35 mouse cellular contexts compared by ENCODE assay signal in the genomic region with DNA sequence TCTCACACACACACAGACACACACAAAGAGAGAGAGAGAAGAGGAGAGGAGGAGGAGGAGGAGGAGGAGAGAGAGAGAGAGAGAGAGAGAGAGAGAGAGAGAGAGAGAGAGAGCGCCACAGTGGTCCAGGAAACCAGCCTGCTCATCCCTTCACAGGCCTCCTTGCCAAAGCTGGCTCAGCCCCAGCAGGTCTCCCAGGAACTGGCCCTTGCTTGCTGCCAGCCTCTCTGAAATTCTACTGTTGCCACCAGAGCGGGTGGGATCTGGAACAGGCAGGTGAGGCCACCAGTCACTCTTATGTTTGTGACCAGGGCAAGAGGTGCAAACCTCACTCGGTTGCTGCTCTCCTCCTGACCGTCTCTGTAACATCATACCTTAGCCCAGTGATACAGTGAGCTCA. TPM values are rescaled to one million over a fixed set of nuclear protein-coding genes. Genes with fewer than 3 reads are reported as not detected.
DNase-seq lines count a peak whose midpoint lies in the region; ATAC-seq and TF ChIP-seq lines count a peak whose summit lies in the region.
"Had no signal": no experiment of that assay in that cellular context is flagged by ENCODE, and none has a peak within 500 bp of the region (broad histone marks: within the 10 kb centered on the region; RNA-seq: fewer than 3 reads in every experiment).

No protein-coding gene starts in this region.

- H3K4me2 ChIP-seq in hindbrain, postnatal 0 days (ENCODE audit: low read depth, low read length) = no peak overlapping the region
- H3K4me2 ChIP-seq in hindbrain, embryonic 11.5 days (replicated peaks; ENCODE audit: low read depth, low read length) = no peak overlapping the region
- no peak overlapping the region for H3K4me2 ChIP-seq in forebrain, postnatal 0 days (ENCODE audit: low read depth)
- H3K4me2 ChIP-seq: heart, embryonic 15.5 days; hindbrain, embryonic 12.5 days had no signal

- H3K9ac ChIP-seq in hindbrain, postnatal 0 days (replicated peaks; ENCODE audit: low read length) = no peak overlapping the region
- H3K9ac ChIP-seq in hindbrain, embryonic 11.5 days (ENCODE audit: low read depth, low read length) = no peak overlapping the region
- H3K9ac ChIP-seq in forebrain, postnatal 0 days = no peak overlapping the region
- H3K9ac ChIP-seq: heart, embryonic 15.5 days; hindbrain, embryonic 12.5 days; liver, embryonic 14.5 days had no signal

- no peaks in the 10 kb centered on the region for H3K27me3 ChIP-seq in hindbrain, postnatal 0 days (ENCODE audit: insufficient read depth, low read length)
- H3K27me3 ChIP-seq in hindbrain, embryonic 11.5 days (ENCODE audit: control insufficient read depth, insufficient read depth, low read length) = no peaks in the 10 kb centered on the region
- no peaks in the 10 kb centered on the region for H3K27me3 ChIP-seq in cerebellum, adult 2 months (ENCODE audit: control insufficient read depth, insufficient read depth, low read length)
- no peaks in the 10 kb centered on the region for H3K27me3 ChIP-seq in forebrain, postnatal 0 days (ENCODE audit: insufficient read depth, low read length)
- H3K27me3 ChIP-seq: heart, embryonic 15.5 days; hindbrain, embryonic 12.5 days; Patski had no signal

- TF ChIP-seq CTCF in hindbrain, postnatal 0 days (IDR thresholded peaks at IDR 0.05; ENCODE audit: low read depth) = no peak
- no peak for TF ChIP-seq CTCF in cerebellum, adult 2 months (IDR thresholded peaks at IDR 0.05; ENCODE audit: borderline replicate concordance, insufficient read depth, low read depth, low read length)
- TF ChIP-seq CTCF in forebrain, postnatal 0 days (IDR thresholded peaks at IDR 0.05; ENCODE audit: low read depth) = no peak

- H3K9me3 ChIP-seq in hindbrain, postnatal 0 days (ENCODE audit: low read length) = no peaks in the 10 kb centered on the region
- no peaks in the 10 kb centered on the region for H3K9me3 ChIP-seq in hindbrain, embryonic 11.5 days (ENCODE audit: control insufficient read depth, low read length)
- no peaks in the 10 kb centered on the region for H3K9me3 ChIP-seq in forebrain, postnatal 0 days (ENCODE audit: low read length)
- H3K9me3 ChIP-seq: heart, embryonic 15.5 days; hindbrain, embryonic 12.5 days had no signal

- peak; percentile 40 for DNase-seq in hindbrain, postnatal 0 days (ENCODE audit: low spot score)
- no peak for DNase-seq in hindbrain, embryonic 11.5 days (ENCODE audit: low spot score)
- peak; percentile 60 to 76 for DNase-seq in cerebellum, adult 2 months
- peak; percentile 94 to 95 for DNase-seq in cerebellum, postnatal 14 days
- DNase-seq in gastrocnemius, adult 18-20 months (ENCODE audit: low spot score) = no peak
- DNase-seq in forebrain, postnatal 0 days = no peak
- no peak for DNase-seq in retina, postnatal 1 day
- DNase-seq: adrenal gland, postnatal 36 days; gastrocnemius, postnatal 14 days; kidney, adult 8-10 months; liver; lung, adult 2 months; lung, postnatal 10 days; midbrain, embryonic 14.5 days; right cerebral cortex, adult 18-20 months; spleen, adult 18-20 months; thymus, postnatal 25 days had no signal

- H3K36me3 ChIP-seq in hindbrain, postnatal 0 days (ENCODE audit: insufficient read depth, low read length) = no peaks in the 10 kb centered on the region
- H3K36me3 ChIP-seq in hindbrain, embryonic 11.5 days (ENCODE audit: control insufficient read depth, insufficient read depth, low read length) = no peaks in the 10 kb centered on the region
- H3K36me3 ChIP-seq in forebrain, postnatal 0 days (ENCODE audit: insufficient read depth) = no peaks in the 10 kb centered on the region
- H3K36me3 ChIP-seq: heart, embryonic 15.5 days; hindbrain, embryonic 12.5 days had no signal

- no peak overlapping the region for H3K4me3 ChIP-seq in hindbrain, postnatal 0 days (ENCODE audit: low read length)
- no peak overlapping the region for H3K4me3 ChIP-seq in hindbrain, embryonic 11.5 days (ENCODE audit: low read depth, low read length)
- no peak overlapping the region for H3K4me3 ChIP-seq in cerebellum, adult 2 months (replicated peaks; ENCODE audit: insufficient read depth, low read depth, low read length)
- no peak overlapping the region for H3K4me3 ChIP-seq in forebrain, postnatal 0 days (ENCODE audit: low read depth, low read length)
- H3K4me3 ChIP-seq: erythroblast, embryonic 14.5 days; heart, embryonic 15.5 days; hindbrain, embryonic 12.5 days; left cerebral cortex, adult 2 months had no signal

- WGBS in hindbrain, postnatal 0 days = 77% methylated on average over 4 of the region's 4 CpGs
- WGBS in hindbrain, embryonic 11.5 days = 90% methylated on average over 4 of the region's 4 CpGs
- 20% methylated on average over 4 of the region's 4 CpGs for WGBS in cerebellum, adult 2 months
- WGBS in forebrain, postnatal 0 days = 89% methylated on average over 4 of the region's 4 CpGs

- no peak for ATAC-seq in hindbrain, postnatal 0 days
- ATAC-seq in hindbrain, embryonic 11.5 days (ENCODE audit: low FRiP score) = no peak
- ATAC-seq in cerebellum, adult (ENCODE audit: insufficient number of reproducible peaks, low FRiP score, low TSS enrichment) = peak; percentile 60; the same call in 1 of the 2 replicates
- ATAC-seq in forebrain, postnatal 0 days = no peak
- ATAC-seq: forebrain, embryonic 16.5 days; intestine, embryonic 16.5 days; Patski had no signal

- 0 out of 2 replicates have a peak, but pooled peaks cover 3% of the 10 kb centered on the region for H3K4me1 ChIP-seq in hindbrain, postnatal 0 days (ENCODE audit: insufficient read depth, low read length)
- no peaks in the 10 kb centered on the region for H3K4me1 ChIP-seq in hindbrain, embryonic 11.5 days (replicated peaks; ENCODE audit: control insufficient read depth, insufficient read depth, low read length)
- H3K4me1 ChIP-seq in cerebellum, adult 2 months (ENCODE audit: control insufficient read depth, insufficient read depth, low read length) = peaks cover 37% of the 10 kb centered on the region
- no peaks in the 10 kb centered on the region for H3K4me1 ChIP-seq in forebrain, postnatal 0 days (ENCODE audit: insufficient read depth)
- H3K4me1 ChIP-seq: hindbrain, embryonic 12.5 days had no signal

- no peak for TF ChIP-seq POLR2A in cerebellum, adult 2 months (IDR thresholded peaks at IDR 0.05; ENCODE audit: borderline replicate concordance, insufficient read depth, low read length)

- no peak overlapping the region for H3K27ac ChIP-seq in hindbrain, postnatal 0 days
- H3K27ac ChIP-seq in hindbrain, embryonic 11.5 days (ENCODE audit: low read depth, low read length) = no peak overlapping the region
- H3K27ac ChIP-seq in cerebellum, adult 2 months (ENCODE audit: insufficient read depth, low read length) = peak overlapping the region; percentile 70
- no peak overlapping the region for H3K27ac ChIP-seq in forebrain, postnatal 0 days (ENCODE audit: low read depth, low read length)
- H3K27ac ChIP-seq: heart, embryonic 15.5 days; hindbrain, embryonic 12.5 days; kidney, postnatal 0 days; left cerebral cortex, adult 2 months; liver, embryonic 14.5 days; macrophage had no signal

RNA-seq across cellular contexts. Expression of gene Mlkl, which starts 19.5 kb away (rescaled TPM):
- 0.63 TPM in 1 of 2 replicates, not detected in the other for total RNA-seq in hindbrain, postnatal 0 days (2014; rRNA removed)
- 0.60 and 0.63 TPM in 2 replicates for polyA plus RNA-seq in hindbrain, postnatal 0 days (2015; fragmentation: Nextera tagmentation; extraction: Ambion mirVana)
- polyA plus RNA-seq in hindbrain, embryonic 11.5 days (2014; fragmentation: Nextera tagmentation; extraction: Ambion mirVana) = 0.14 and 1.3 TPM in 2 replicates
- 0.32 and 0.43 TPM in 2 replicates for polyA plus RNA-seq in cerebellum, adult 2 months (2012; rRNA removed)
- total RNA-seq in gastrocnemius, adult 18-20 months (2021) = under 1 TPM; 0.53 to 0.93 TPM
- 1.4 TPM in 2 replicates for total RNA-seq in forebrain, postnatal 0 days (2014; rRNA removed)
- polyA plus RNA-seq in forebrain, postnatal 0 days (2015; fragmentation: Nextera tagmentation; extraction: Ambion mirVana) = 0.54 and 0.94 TPM in 2 replicates

RNA-seq across cellular contexts. Expression of gene Fa2h, which starts 36.2 kb away (rescaled TPM):
- 2.8 and 5.1 TPM in 2 replicates for total RNA-seq in hindbrain, postnatal 0 days (2014; rRNA removed)
- polyA plus RNA-seq in hindbrain, postnatal 0 days (2015; fragmentation: Nextera tagmentation; extraction: Ambion mirVana) = 3.1 and 3.4 TPM in 2 replicates
- polyA plus RNA-seq in hindbrain, embryonic 11.5 days (2014; fragmentation: Nextera tagmentation; extraction: Ambion mirVana) = 0.15 TPM in 1 of 2 replicates, not detected in the other
- 93.9 and 107 TPM in 2 replicates for polyA plus RNA-seq in cerebellum, adult 2 months (2012; rRNA removed)
- total RNA-seq in gastrocnemius, adult 18-20 months (2021) = under 1 TPM; 0.66 to 0.88 TPM
- total RNA-seq in forebrain, postnatal 0 days (2014; rRNA removed) = 0.29 and 0.31 TPM in 2 replicates
- polyA plus RNA-seq in forebrain, postnatal 0 days (2015; fragmentation: Nextera tagmentation; extraction: Ambion mirVana) = 0.30 and 0.33 TPM in 2 replicates
- total RNA-seq: common myeloid progenitor, adult 5-6 weeks; granulocyte monocyte progenitor cell, adult 5-6 weeks; megakaryocyte-erythroid progenitor cell, adult 5-6 weeks; MEL; neutrophil, adult 5-6 weeks had no signal
- polyA plus RNA-seq: erythroblast, embryonic 14.5 days; forebrain, embryonic 16.5 days; heart, embryonic 15.5 days; limb, embryonic 11.5 days; macrophage; neural tube, embryonic 11.5 days had no signal

RNA-seq across cellular contexts. Expression of gene Rfwd3, which starts 57.4 kb away (rescaled TPM):
- total RNA-seq in hindbrain, postnatal 0 days (2014; rRNA removed) = 21.6 and 26.6 TPM in 2 replicates
- polyA plus RNA-seq in hindbrain, postnatal 0 days (2015; fragmentation: Nextera tagmentation; extraction: Ambion mirVana) = 14.8 and 15.4 TPM in 2 replicates
- 64.5 and 84.4 TPM in 2 replicates for polyA plus RNA-seq in hindbrain, embryonic 11.5 days (2014; fragmentation: Nextera tagmentation; extraction: Ambion mirVana)
- 20.3 and 21.8 TPM in 2 replicates for polyA plus RNA-seq in cerebellum, adult 2 months (2012; rRNA removed)
- 1 to 10 TPM; 3.5 to 4.2 TPM for total RNA-seq in gastrocnemius, adult 18-20 months (2021)
- 19.4 and 19.5 TPM in 2 replicates for total RNA-seq in forebrain, postnatal 0 days (2014; rRNA removed)
- polyA plus RNA-seq in forebrain, postnatal 0 days (2015; fragmentation: Nextera tagmentation; extraction: Ambion mirVana) = 7.2 and 11.1 TPM in 2 replicates

Comparison
In these comparisons a context has a peak if more than half of its experiments do, and no peak if none do; other contexts are left out.
1. DNase-seq: peak in hindbrain, postnatal 0 days (single experiment), cerebellum, adult 2 months (2 of 2) and cerebellum, postnatal 14 days (2 of 2); none in hindbrain, embryonic 11.5 days (single experiment), gastrocnemius, adult 18-20 months (single experiment), forebrain, postnatal 0 days (single experiment) and retina, postnatal 1 day (single experiment).
2. RNA of gene Fa2h, which starts 36.2 kb away (polyA plus RNA-seq): 93.9 to 107 TPM in cerebellum, adult 2 months; 3.1 to 3.4 TPM in hindbrain, postnatal 0 days, 0.30 to 0.33 TPM in forebrain, postnatal 0 days and 0.15 TPM in hindbrain, embryonic 11.5 days; every median in the first group is over 10 times any median in the second.